ENCODE assay signal across 23 mouse cellular contexts in genomic region chr12:27680459-27680858, GRCm38 (mm10).
A peak's percentile ranks its signal among the peaks of the same experiment; 100 is the strongest.
DNase-seq lines count a peak whose midpoint lies in the region; ATAC-seq and TF ChIP-seq lines count a peak whose summit lies in the region.
"Had no signal": no experiment of that assay in that cellular context is flagged by ENCODE, and none has a peak within 500 bp of the region (broad histone marks: within the 10 kb centered on the region; RNA-seq: fewer than 3 reads in every experiment).

No protein-coding gene starts in this region.

- H3K9me3 ChIP-seq in stomach, embryonic 15.5 days, result no peaks in the 10 kb centered on the region
- H3K9me3 ChIP-seq in stomach, postnatal 0 days (ENCODE audit: control insufficient read depth, low read length), result no peaks in the 10 kb centered on the region
- H3K9me3 ChIP-seq in liver, embryonic 14.5 days (ENCODE audit: control insufficient read depth, low read length), result no peaks in the 10 kb centered on the region
- no peaks in the 10 kb centered on the region for H3K9me3 ChIP-seq in hindbrain, embryonic 16.5 days (ENCODE audit: control insufficient read depth, low read length)
- H3K9me3 ChIP-seq in forebrain, postnatal 0 days (ENCODE audit: low read length), result no peaks in the 10 kb centered on the region
- H3K9me3 ChIP-seq: embryonic facial prominence, embryonic 15.5 days; forebrain, embryonic 10.5 days; forebrain, embryonic 15.5 days; heart, embryonic 15.5 days; hindbrain, embryonic 13.5 days had no signal

- H3K4me1 ChIP-seq in stomach, embryonic 15.5 days, result no peaks in the 10 kb centered on the region
- no peaks in the 10 kb centered on the region for H3K4me1 ChIP-seq in stomach, postnatal 0 days (replicated peaks; ENCODE audit: control insufficient read depth, insufficient read depth)
- peaks cover 3 to 18% of the 10 kb centered on the region in 2 experiments; a peak in 3 of 4 replicates for H3K4me1 ChIP-seq in liver, embryonic 14.5 days (replicated peaks; ENCODE audit: control insufficient read depth in 2 of 2, insufficient read depth in 2 of 2, low read length in 1 of 2)
- H3K4me1 ChIP-seq in hindbrain, embryonic 16.5 days (ENCODE audit: control insufficient read depth, insufficient read depth, low read depth, low read length), result no peaks in the 10 kb centered on the region
- no peaks in the 10 kb centered on the region for H3K4me1 ChIP-seq in forebrain, postnatal 0 days (ENCODE audit: insufficient read depth)
- H3K4me1 ChIP-seq: embryonic facial prominence, embryonic 15.5 days; forebrain, embryonic 10.5 days; forebrain, embryonic 15.5 days; heart, embryonic 15.5 days; hindbrain, embryonic 13.5 days had no signal

- H3K4me3 ChIP-seq in stomach, embryonic 15.5 days (replicated peaks), result no peak overlapping the region
- H3K4me3 ChIP-seq in stomach, postnatal 0 days (ENCODE audit: low read depth, low read length), result no peak overlapping the region
- no peak overlapping the region for H3K4me3 ChIP-seq in liver, embryonic 14.5 days (ENCODE audit: insufficient read depth in 1 of 2, low read depth in 2 of 2, low read length in 2 of 2)
- H3K4me3 ChIP-seq in hindbrain, embryonic 16.5 days (ENCODE audit: low read length), result no peak overlapping the region
- H3K4me3 ChIP-seq in forebrain, postnatal 0 days (ENCODE audit: low read depth, low read length), result no peak overlapping the region
- H3K4me3 ChIP-seq: embryonic facial prominence, embryonic 15.5 days; erythroblast, embryonic 14.5 days; forebrain, embryonic 10.5 days; forebrain, embryonic 15.5 days; heart, adult 2 months; heart, embryonic 15.5 days; hindbrain, embryonic 13.5 days had no signal

- H3K27me3 ChIP-seq in stomach, embryonic 15.5 days (replicated peaks), result no peaks in the 10 kb centered on the region
- H3K27me3 ChIP-seq in stomach, postnatal 0 days (ENCODE audit: control insufficient read depth, insufficient read depth, low read length), result no peaks in the 10 kb centered on the region
- H3K27me3 ChIP-seq in liver, embryonic 14.5 days (ENCODE audit: control insufficient read depth, insufficient read depth, low read length), result no peaks in the 10 kb centered on the region
- no peaks in the 10 kb centered on the region for H3K27me3 ChIP-seq in hindbrain, embryonic 16.5 days (replicated peaks; ENCODE audit: control insufficient read depth, insufficient read depth, low read length)
- H3K27me3 ChIP-seq in forebrain, postnatal 0 days (ENCODE audit: insufficient read depth, low read length), result no peaks in the 10 kb centered on the region
- H3K27me3 ChIP-seq: embryonic facial prominence, embryonic 15.5 days; forebrain, embryonic 15.5 days; heart, embryonic 15.5 days; hindbrain, embryonic 13.5 days had no signal

- no peak overlapping the region for H3K9ac ChIP-seq in stomach, embryonic 15.5 days
- no peak overlapping the region for H3K9ac ChIP-seq in stomach, postnatal 0 days (ENCODE audit: low read length)
- H3K9ac ChIP-seq in liver, embryonic 14.5 days (replicated peaks), result no peak overlapping the region
- no peak overlapping the region for H3K9ac ChIP-seq in hindbrain, embryonic 16.5 days (ENCODE audit: low read depth, low read length)
- H3K9ac ChIP-seq in forebrain, postnatal 0 days, result no peak overlapping the region
- H3K9ac ChIP-seq: embryonic facial prominence, embryonic 15.5 days; forebrain, embryonic 15.5 days; heart, embryonic 15.5 days; hindbrain, embryonic 13.5 days had no signal

- no peaks in the 10 kb centered on the region for H3K36me3 ChIP-seq in stomach, embryonic 15.5 days
- H3K36me3 ChIP-seq in stomach, postnatal 0 days (ENCODE audit: control insufficient read depth, insufficient read depth, low read length), result no peaks in the 10 kb centered on the region
- no peaks in the 10 kb centered on the region for H3K36me3 ChIP-seq in liver, embryonic 14.5 days (replicated peaks; ENCODE audit: control insufficient read depth, insufficient read depth, low read depth)
- H3K36me3 ChIP-seq in hindbrain, embryonic 16.5 days (ENCODE audit: control insufficient read depth, insufficient read depth, low read length), result no peaks in the 10 kb centered on the region
- no peaks in the 10 kb centered on the region for H3K36me3 ChIP-seq in forebrain, postnatal 0 days (ENCODE audit: insufficient read depth)
- H3K36me3 ChIP-seq: embryonic facial prominence, embryonic 15.5 days; forebrain, embryonic 10.5 days; forebrain, embryonic 15.5 days; heart, embryonic 15.5 days; hindbrain, embryonic 13.5 days had no signal

- H3K27ac ChIP-seq in stomach, embryonic 15.5 days, result no peak overlapping the region
- no peak overlapping the region for H3K27ac ChIP-seq in stomach, postnatal 0 days (replicated peaks)
- no peak overlapping the region for H3K27ac ChIP-seq in liver, embryonic 14.5 days
- no peak overlapping the region for H3K27ac ChIP-seq in hindbrain, embryonic 16.5 days (ENCODE audit: low read depth, low read length)
- no peak overlapping the region for H3K27ac ChIP-seq in forebrain, postnatal 0 days (ENCODE audit: low read depth, low read length)
- H3K27ac ChIP-seq: embryonic facial prominence, embryonic 15.5 days; forebrain, embryonic 10.5 days; forebrain, embryonic 15.5 days; heart, adult 2 months; heart, embryonic 15.5 days; hindbrain, embryonic 13.5 days had no signal

- peak; percentile 70; the same call in 1 of the 2 replicates for ATAC-seq in stomach, embryonic 15.5 days (ENCODE audit: insufficient read depth, low FRiP score, low read depth)
- ATAC-seq in stomach, postnatal 0 days (ENCODE audit: low FRiP score, low TSS enrichment), result no peak
- ATAC-seq in liver, embryonic 14.5 days (ENCODE audit: insufficient read depth), result peak; percentile 99
- ATAC-seq in megakaryocyte progenitor cell, adult 5-6 weeks (replicated peaks; ENCODE audit: poor library complexity), result peak; percentile 93
- ATAC-seq in hindbrain, embryonic 16.5 days, result no peak
- no peak for ATAC-seq in forebrain, postnatal 0 days
- ATAC-seq: CD4-positive, CD25-positive, alpha-beta regulatory T cell, adult 4 months; forebrain, embryonic 15.5 days had no signal

- H3K4me2 ChIP-seq in stomach, embryonic 15.5 days, result no peak overlapping the region
- H3K4me2 ChIP-seq in stomach, postnatal 0 days (replicated peaks; ENCODE audit: low read depth), result no peak overlapping the region
- H3K4me2 ChIP-seq in liver, embryonic 14.5 days (ENCODE audit: low read depth), result no peak overlapping the region
- H3K4me2 ChIP-seq in hindbrain, embryonic 16.5 days (ENCODE audit: low read length), result no peak overlapping the region
- H3K4me2 ChIP-seq in forebrain, postnatal 0 days (ENCODE audit: low read depth), result no peak overlapping the region
- H3K4me2 ChIP-seq: embryonic facial prominence, embryonic 15.5 days; forebrain, embryonic 15.5 days; heart, embryonic 11.5 days; heart, embryonic 15.5 days; hindbrain, embryonic 13.5 days had no signal

- TF ChIP-seq EP300 in stomach, postnatal 0 days (optimal IDR thresholded peaks at IDR 0.05), result no peak
- TF ChIP-seq EP300 in liver, embryonic 14.5 days (IDR thresholded peaks at IDR 0.05; ENCODE audit: low read depth), result peak; percentile 87

- TF ChIP-seq CTCF in stomach, postnatal 0 days (IDR thresholded peaks at IDR 0.05; ENCODE audit: low read depth), result no peak
- TF ChIP-seq CTCF in liver, embryonic 14.5 days (IDR thresholded peaks at IDR 0.05; ENCODE audit: low read depth), result no peak
- no peak for TF ChIP-seq CTCF in forebrain, postnatal 0 days (IDR thresholded peaks at IDR 0.05; ENCODE audit: low read depth)

- DNase-seq in stomach, postnatal 0 days (ENCODE audit: low spot score), result no peak
- peak in 2 of 3 experiments; percentile 19 to 28 for DNase-seq in liver, embryonic 14.5 days (ENCODE audit: low read depth in 3 of 3, low spot score in 3 of 3)
- no peak for DNase-seq in forebrain, postnatal 0 days
- DNase-seq in gastrocnemius, postnatal 25 days, result no peak
- DNase-seq: adrenal gland, postnatal 14 days; B cell, adult 2 months; cerebellum, adult 18-20 months; cerebellum, adult 9-11 months; embryo, embryonic 11 days; gastrocnemius, postnatal 10 days; heart, adult 2 months; heart, postnatal 14 days had no signal

Comparison
In these comparisons a context has a peak if more than half of its experiments do, and no peak if none do; other contexts are left out.
1. ATAC-seq: peak in stomach, embryonic 15.5 days (single experiment), liver, embryonic 14.5 days (single experiment) and megakaryocyte progenitor cell, adult 5-6 weeks (single experiment); none in stomach, postnatal 0 days (single experiment), hindbrain, embryonic 16.5 days (single experiment) and forebrain, postnatal 0 days (single experiment).
2. DNase-seq: peak in liver, embryonic 14.5 days (2 of 3); none in stomach, postnatal 0 days (single experiment), forebrain, postnatal 0 days (single experiment) and gastrocnemius, postnatal 25 days (single experiment).